Mouse (Mus musculus) adrenal gland, adult (tissue): Measurements from ENCODE around the gene Vps35l.

ENCODE experiments used
- DNase-seq, 2 experiments: peaks; one replicate each; pipeline ENCODE4 v3.0.0; 2022 to 2023; ENCODE audit warnings: low spot score in 1 of 2; ENCODE audit not compliant: inconsistent age in 2 of 2

Vps35l gene

GRCm38 (mm10) chr7:118813592-118813991, 73.6 kb downstream of the Vps35l start:
- DNase-seq: no peak

- no peak for DNase-seq
Measured at GRCm38 (mm10) chr7:118816275-118816674, 76.2 kb downstream of the Vps35l start.

- DNase-seq: no peak
Measured at GRCm38 (mm10) chr7:118817741-118818140, 77.7 kb downstream of the Vps35l start.

GRCm38 (mm10) chr7:118819666-118820065, 79.6 kb downstream of the Vps35l start:
- DNase-seq: no peak

GRCm38 (mm10) chr7:118821356-118821755, 81.3 kb downstream of the Vps35l start:
- no peak for DNase-seq

- DNase-seq: no peak
Measured at GRCm38 (mm10) chr7:118821887-118822556, 82.0 kb downstream of the Vps35l start.

- no peak for DNase-seq
Measured at GRCm38 (mm10) chr7:118824451-118824850, 84.4 kb downstream of the Vps35l start.

- DNase-seq: peak; percentile 55 to 79
Measured at GRCm38 (mm10) chr7:118827975-118828416, 88.0 kb downstream of the Vps35l start.

- no peak for DNase-seq
Measured at GRCm38 (mm10) chr7:118837901-118838300, 97.9 kb downstream of the Vps35l start.

- peak in 1 of 2 experiments; percentile 69 for DNase-seq
Measured at GRCm38 (mm10) chr7:118841030-118841745, 101.2 kb downstream of the Vps35l start.

GRCm38 (mm10) chr7:118841796-118842195, 101.8 kb downstream of the Vps35l start:
- peak; percentile 48 to 81 for DNase-seq

GRCm38 (mm10) chr7:118842938-118843337, 102.9 kb downstream of the Vps35l start:
- DNase-seq: no peak

- peak in 1 of 2 experiments; percentile 45 for DNase-seq
Measured at GRCm38 (mm10) chr7:118845141-118845540, 105.1 kb downstream of the Vps35l start.

GRCm38 (mm10) chr7:118846329-118846728, 106.3 kb downstream of the Vps35l start:
- peak in 1 of 2 experiments; percentile 71 for DNase-seq

GRCm38 (mm10) chr7:118848796-118849195, 108.8 kb downstream of the Vps35l start:
- DNase-seq: peak; percentile 73 to 88

GRCm38 (mm10) chr7:118849543-118850250, 109.7 kb downstream of the Vps35l start:
- peak; percentile 29 to 73 for DNase-seq

- peak; percentile 78 to 89 for DNase-seq
Measured at GRCm38 (mm10) chr7:118850676-118851290, 110.8 kb downstream of the Vps35l start.

GRCm38 (mm10) chr7:118851571-118851970, 111.5 kb downstream of the Vps35l start:
- DNase-seq: peak in 1 of 2 experiments; percentile 55

GRCm38 (mm10) chr7:118852611-118853010, 112.6 kb downstream of the Vps35l start:
- DNase-seq: no peak

GRCm38 (mm10) chr7:118854606-118855005, 114.6 kb downstream of the Vps35l start:
- no peak for DNase-seq
